Mouse (Mus musculus) neural tube, embryonic 15.5 days (tissue): ENCODE measurements around the gene Ptprcap. TPM values are rescaled to one million over a fixed set of nuclear protein-coding genes. Genes with fewer than 3 reads are reported as not detected.
A peak's percentile ranks its signal among the peaks of the same experiment; 100 is the strongest.

Experiments used
- ATAC-seq: fragments of 200-750 bp; cut with Nextera tagmentation; 2 replicates; pipeline ENCODE4 v1.8.0; 2017; ENCODE audit warnings: mild to moderate bottlenecking, moderate TSS enrichment, moderate library complexity; ENCODE audit not compliant: low FRiP score
- H3K27ac ChIP-seq: fragments of 300-500 bp; sonication (generic); replicated peaks from 2 replicates; pipeline ENCODE4 v1.5.1; 2015; ENCODE audit warnings: mild to moderate bottlenecking, inconsistent platforms
- H3K27me3 ChIP-seq: fragments of 300-500 bp; sonication (generic); replicated peaks from 2 replicates; pipeline ENCODE4 v1.6.1; 2015; ENCODE audit warnings: inconsistent platforms
- H3K36me3 ChIP-seq: fragments of 300-500 bp; sonication (generic); 2 replicates; pipeline ENCODE4 v1.6.1; 2015; ENCODE audit warnings: inconsistent platforms
- H3K4me1 ChIP-seq: fragments of 300-500 bp; sonication (generic); 2 replicates; pipeline ENCODE4 v1.6.1; 2015; ENCODE audit warnings: inconsistent platforms
- H3K4me2 ChIP-seq: fragments of 300-500 bp; sonication (generic); 2 replicates; pipeline ENCODE4 v1.6.1; 2015; ENCODE audit warnings: inconsistent platforms, mild to moderate bottlenecking, moderate library complexity
- H3K4me3 ChIP-seq: fragments of 300-500 bp; sonication (generic); replicated peaks from 2 replicates; pipeline ENCODE4 v1.5.1; 2015; ENCODE audit warnings: mild to moderate bottlenecking, inconsistent platforms
- H3K9ac ChIP-seq: fragments of 300-500 bp; sonication (generic); replicated peaks from 2 replicates; pipeline ENCODE4 v1.6.1; 2015; ENCODE audit warnings: mild to moderate bottlenecking, inconsistent platforms
- H3K9me3 ChIP-seq: fragments of 300-500 bp; sonication (generic); replicated peaks from 2 replicates; pipeline ENCODE4 v1.6.1; 2016; ENCODE audit warnings: inconsistent platforms
- whole genome bisulfite sequencing: fragments of 180-500 bp; shearing (Covaris S2); methylation state at CpG from one replicate; pipeline ENCODE4 v1.1.7; 2015; ENCODE audit warnings: mixed read lengths; 5-methylcytosine and 5-hydroxymethylcytosine counted together
- polyA plus RNA-seq: library from polyadenylated mRNA; unstranded; fragments of >200 nt; fragmentation: Nextera tagmentation; extraction: Ambion mirVana; gene quantifications from 2 replicates; pipeline ENCODE4 v1.2.1, GENCODE M21; 2015

Ptprcap gene
- polyA plus RNA-seq, 1 experiment from 2014 or later, result 1.0 TPM

DNA sequence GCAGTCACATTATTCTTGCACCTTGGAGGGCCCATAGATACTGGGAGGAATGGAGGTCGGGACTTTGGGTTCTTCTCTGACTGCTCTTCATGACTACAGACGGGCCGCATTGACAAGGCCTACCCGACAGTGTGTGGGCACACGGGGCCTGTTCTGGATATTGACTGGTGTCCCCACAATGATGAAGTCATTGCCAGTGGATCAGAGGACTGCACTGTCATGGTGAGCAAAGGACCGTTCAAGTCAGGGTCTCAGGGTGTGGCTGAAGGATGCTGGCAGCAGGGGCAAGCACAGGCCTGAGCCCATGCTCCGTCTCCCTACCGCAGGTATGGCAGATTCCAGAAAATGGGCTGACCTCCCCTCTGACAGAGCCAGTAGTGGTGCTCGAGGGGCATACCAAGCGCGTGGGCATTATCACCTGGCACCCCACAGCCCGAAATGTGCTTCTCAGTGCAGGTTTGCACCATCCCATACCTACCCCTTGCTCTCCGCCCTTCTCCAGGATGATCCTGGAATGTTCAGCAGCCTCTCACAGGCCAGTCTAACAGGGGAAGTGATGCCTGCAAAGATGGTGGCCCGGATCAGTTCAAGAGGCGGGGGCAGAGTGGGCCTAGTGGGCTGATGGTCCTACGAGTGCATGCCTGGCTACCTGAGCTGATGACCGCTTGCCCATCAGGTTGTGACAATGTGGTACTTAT is 3.5 kb upstream of the Ptprcap start:
- Histone ChIP-seq H3K9ac (no peak overlapping the region), H3K36me3 (peaks cover 22% of the 10 kb centered on the region; the same call in 1 of the 2 replicates), H3K4me3 (no peak overlapping the region; the same call in 1 of the 2 replicates), H3K27ac (no peak overlapping the region), H3K27me3 (no peaks in the 10 kb centered on the region), H3K4me1 (peaks cover 32% of the 10 kb centered on the region), H3K4me2 (peak overlapping the region; percentile 89), H3K9me3 (no peaks in the 10 kb centered on the region)
- WGBS, result 92% methylated on average over 17 of the region's 17 CpGs
- no peak for ATAC-seq

DNA sequence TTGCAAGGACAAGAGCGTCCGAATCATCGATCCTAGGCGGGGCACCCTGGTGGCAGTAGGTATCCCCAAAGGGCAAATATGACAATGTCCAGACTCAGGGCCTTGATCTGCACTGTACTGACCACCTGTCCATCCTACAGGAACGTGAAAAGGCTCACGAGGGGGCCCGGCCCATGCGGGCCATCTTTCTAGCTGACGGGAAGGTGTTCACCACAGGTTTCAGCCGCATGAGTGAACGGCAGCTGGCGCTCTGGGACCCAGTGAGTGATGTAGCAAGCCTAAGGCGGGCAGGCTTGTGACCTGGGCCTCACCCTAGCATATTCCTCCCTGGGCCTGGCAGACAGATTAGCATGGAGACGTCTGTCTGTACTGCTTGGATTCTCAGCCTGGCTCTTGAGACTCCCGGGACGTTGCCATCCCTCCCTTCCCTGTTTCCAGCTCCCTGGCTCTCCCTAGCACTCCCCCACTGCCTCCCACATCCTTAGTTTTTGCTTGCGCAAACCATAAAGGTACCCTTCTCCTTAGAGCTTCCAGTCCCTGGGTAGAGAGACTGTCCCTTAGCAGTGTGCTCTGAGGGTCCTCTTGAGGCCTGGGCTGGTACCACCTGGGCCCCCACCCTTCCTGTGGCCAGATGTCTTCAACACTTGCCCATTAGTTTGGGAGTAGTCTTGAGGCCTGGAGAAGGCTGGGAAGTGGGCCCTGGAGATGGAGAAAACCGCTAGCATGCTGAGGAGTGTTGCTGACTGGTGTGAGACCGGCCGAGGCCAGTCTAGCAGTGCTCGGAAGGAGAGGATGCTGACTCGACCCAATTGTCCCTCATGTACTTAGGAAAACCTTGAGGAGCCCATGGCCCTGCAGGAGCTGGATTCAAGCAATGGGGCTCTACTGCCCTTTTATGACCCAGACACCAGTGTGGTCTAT is 2.6 kb upstream of the Ptprcap start:
- H3K36me3 ChIP-seq, result peaks cover 24% of the 10 kb centered on the region
- no peak overlapping the region for H3K9ac ChIP-seq
- H3K4me3 ChIP-seq, result no peak overlapping the region
- H3K27me3 ChIP-seq, result no peaks in the 10 kb centered on the region
- no peak overlapping the region for H3K4me2 ChIP-seq
- no peak for ATAC-seq
- no peaks in the 10 kb centered on the region for H3K9me3 ChIP-seq
- H3K4me1 ChIP-seq, result peaks cover 32% of the 10 kb centered on the region
- H3K27ac ChIP-seq, result no peak overlapping the region
- WGBS, result 90% methylated on average over 22 of the region's 22 CpGs

DNA sequence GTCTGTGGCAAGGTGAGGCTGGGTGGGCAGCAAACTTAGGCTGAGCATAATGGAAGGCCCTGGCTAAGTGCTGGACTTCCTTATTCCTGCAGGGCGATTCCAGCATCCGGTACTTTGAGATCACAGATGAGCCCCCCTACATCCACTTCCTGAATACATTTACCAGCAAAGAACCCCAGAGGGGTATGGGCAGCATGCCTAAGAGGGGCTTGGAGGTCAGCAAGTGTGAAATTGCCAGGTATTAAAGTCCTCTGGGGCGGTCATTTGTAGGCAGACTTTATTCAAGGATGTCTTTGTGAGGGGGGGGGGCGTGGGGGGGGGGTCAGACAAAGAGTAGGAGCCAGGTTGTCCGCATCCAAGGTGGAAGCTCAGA is 1.9 kb upstream of the Ptprcap start:
- 73% methylated on average over 5 of the region's 5 CpGs for WGBS
- Histone ChIP-seq H3K36me3 (peaks cover 30% of the 10 kb centered on the region), H3K4me2 (no peak overlapping the region), H3K9me3 (no peaks in the 10 kb centered on the region), H3K9ac (no peak overlapping the region), H3K27ac (no peak overlapping the region), H3K4me1 (peaks cover 32% of the 10 kb centered on the region), H3K4me3 (no peak overlapping the region), H3K27me3 (no peaks in the 10 kb centered on the region)
- ATAC-seq, result no peak

DNA sequence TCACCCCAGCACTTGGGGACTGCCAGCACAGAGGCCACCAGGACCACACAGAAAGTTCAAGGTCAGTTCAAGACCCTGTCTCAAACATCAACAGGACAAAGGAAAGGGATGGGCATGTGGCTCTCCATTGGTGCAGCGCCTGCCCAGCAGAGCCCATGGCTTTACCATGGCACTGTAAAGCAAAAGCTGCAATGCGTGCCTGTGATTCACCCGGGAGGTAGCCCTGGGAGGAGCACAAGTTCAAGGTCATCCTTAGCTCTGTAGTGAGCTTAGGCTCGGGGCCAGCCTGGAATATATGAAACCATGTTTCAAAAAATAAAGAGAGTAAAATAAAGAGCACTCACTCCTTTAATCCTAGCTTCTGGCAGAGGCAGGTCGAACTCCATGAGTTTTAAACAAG is 1.5 kb upstream of the Ptprcap start:
- Histone ChIP-seq H3K4me1 (peaks cover 32% of the 10 kb centered on the region), H3K4me3 (no peak overlapping the region), H3K27ac (no peak overlapping the region), H3K4me2 (no peak overlapping the region), H3K27me3 (no peaks in the 10 kb centered on the region), H3K36me3 (peaks cover 34% of the 10 kb centered on the region), H3K9ac (no peak overlapping the region), H3K9me3 (no peaks in the 10 kb centered on the region)
- no peak for ATAC-seq
- 87% methylated on average over 5 of the region's 5 CpGs for WGBS

DNA sequence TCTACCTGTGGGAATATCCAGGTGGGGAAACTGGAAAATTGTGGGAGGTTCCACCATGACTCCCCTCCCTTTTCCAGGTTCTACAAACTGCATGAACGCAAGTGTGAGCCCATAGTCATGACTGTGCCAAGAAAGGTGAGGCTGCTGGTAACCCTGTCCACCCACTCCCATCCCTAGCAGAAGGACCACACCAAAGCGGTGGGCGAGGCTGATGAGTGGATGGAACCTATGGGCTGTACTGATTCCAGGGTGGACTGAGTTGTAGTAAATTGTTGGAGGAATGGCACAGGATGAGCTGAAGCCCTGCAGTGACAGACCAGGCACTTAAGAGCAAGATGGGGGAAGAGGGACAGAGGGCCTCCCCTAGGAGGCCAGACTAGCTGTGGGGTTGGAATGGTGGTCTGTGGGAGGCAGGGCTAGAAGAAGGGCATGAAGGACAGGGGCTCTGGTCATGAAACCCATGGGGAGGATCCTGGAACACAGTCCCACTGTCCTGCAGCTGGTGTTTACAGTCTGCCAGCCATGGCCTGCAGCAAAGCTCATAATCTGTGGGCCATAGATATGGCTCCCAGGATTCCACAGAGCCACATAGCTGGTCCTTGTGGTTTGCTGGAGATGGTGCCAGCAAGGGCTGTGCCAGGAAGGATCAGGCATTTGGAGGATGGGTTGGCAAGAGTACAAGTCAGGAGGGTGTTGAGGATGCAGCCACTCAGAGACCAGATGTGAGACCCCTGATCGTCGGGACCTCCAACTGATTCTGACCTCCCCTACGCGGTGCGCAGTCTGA is 766 bp upstream of the Ptprcap start:
- Histone ChIP-seq H3K27ac (peak overlapping the region; percentile 3; the same call in 1 of the 2 replicates), H3K36me3 (peaks cover 42% of the 10 kb centered on the region), H3K4me1 (peaks cover 31% of the 10 kb centered on the region), H3K4me3 (no peak overlapping the region), H3K27me3 (no peaks in the 10 kb centered on the region), H3K9ac (no peak overlapping the region), H3K4me2 (no peak overlapping the region), H3K9me3 (no peaks in the 10 kb centered on the region)
- WGBS, result 93% methylated on average over 8 of the region's 8 CpGs
- ATAC-seq, result no peak

DNA sequence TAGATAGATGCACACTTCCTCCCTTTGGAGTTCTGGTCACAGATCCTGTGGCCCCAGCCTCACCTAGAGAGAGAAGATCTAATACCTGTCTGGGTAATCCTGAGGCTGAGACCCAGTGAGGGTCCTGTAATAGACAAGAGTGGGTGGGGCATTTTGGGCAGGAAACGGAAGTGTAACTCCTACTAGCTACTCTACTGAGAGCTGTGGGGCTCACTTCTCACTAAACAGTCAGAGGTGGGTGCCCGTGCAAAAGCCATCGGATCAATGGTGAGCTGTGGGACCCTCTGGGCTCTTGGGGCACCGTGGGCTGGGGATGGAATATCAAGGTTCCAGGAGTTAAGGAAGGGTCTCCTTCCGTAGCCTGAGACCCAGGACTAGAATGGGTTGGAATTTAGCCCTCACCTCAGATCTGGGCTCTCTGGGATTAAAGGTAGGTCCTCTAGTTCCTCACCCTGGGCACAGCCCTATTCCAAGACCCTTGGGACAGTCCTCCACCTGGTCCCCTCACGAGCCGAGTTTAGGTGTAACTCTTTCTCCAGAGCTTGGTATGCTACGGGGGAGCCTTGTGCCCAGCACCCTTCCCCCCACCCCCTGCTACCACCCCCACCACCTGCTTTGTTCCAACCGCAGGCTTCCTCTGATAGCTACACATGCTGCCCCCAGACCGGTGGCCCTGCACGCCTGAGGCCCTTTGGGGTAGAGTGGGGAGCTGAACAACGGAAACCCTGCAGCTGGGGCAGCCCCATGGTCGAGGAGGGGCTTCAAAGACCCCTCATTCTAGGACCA is 1.2 kb downstream of the Ptprcap start:
- Histone ChIP-seq H3K4me2 (no peak overlapping the region), H3K36me3 (peaks cover 62% of the 10 kb centered on the region), H3K4me3 (no peak overlapping the region), H3K9me3 (no peaks in the 10 kb centered on the region), H3K4me1 (peaks cover 16% of the 10 kb centered on the region), H3K9ac (no peak overlapping the region), H3K27me3 (no peaks in the 10 kb centered on the region), H3K27ac (no peak overlapping the region)
- no peak for ATAC-seq
- WGBS, result 81% methylated on average over 13 of the region's 13 CpGs

DNA sequence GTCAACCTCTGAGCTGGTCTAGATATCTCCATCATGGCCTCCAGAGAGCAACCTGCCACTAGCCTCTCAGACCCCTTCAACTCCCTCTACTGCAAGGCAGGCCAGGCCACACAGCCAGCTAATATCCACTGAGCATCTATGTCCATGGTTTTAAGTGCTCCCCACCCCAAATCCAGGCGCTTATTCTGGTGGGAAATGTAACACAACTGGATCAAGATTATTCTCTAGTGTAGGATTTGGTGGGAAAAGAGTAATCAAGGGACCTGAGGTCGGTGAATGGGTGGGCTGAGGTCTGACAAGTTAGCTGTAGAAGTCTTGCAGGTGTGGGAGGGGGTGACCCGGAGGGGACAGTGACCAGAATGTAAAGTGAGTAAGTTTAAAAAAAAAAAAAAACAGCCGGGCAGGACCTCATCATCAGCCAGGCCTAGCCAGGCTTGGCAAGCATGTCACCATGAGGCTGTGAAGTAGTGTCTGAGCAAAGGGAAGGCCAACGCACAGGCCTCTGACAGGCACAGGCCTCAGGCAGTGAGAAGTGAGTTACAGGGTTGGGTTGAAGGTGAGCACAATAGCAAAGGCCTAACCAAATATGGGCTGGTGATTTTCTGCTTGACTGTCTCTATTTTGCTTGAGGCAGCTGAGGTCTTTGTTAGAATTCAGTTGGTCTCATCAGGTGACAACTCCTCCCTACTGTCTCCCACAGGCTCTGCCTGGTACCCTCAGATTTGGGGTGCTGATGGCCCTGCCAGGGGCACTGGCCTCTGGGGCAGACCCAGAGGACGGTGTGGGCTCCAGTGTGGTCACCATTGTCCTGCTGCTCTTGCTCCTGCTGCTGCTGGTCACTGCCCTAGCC is 2.0 kb downstream of the Ptprcap start:
- peaks cover 8% of the 10 kb centered on the region; the same call in 1 of the 2 replicates for H3K4me1 ChIP-seq
- H3K27ac ChIP-seq, result no peak overlapping the region
- no peaks in the 10 kb centered on the region for H3K9me3 ChIP-seq
- H3K4me3 ChIP-seq, result no peak overlapping the region
- no peaks in the 10 kb centered on the region for H3K27me3 ChIP-seq
- no peak for ATAC-seq
- no peak overlapping the region for H3K9ac ChIP-seq
- 68% methylated on average over 6 of the region's 6 CpGs for WGBS
- H3K36me3 ChIP-seq, result peaks cover 63% of the 10 kb centered on the region
- H3K4me2 ChIP-seq, result no peak overlapping the region

DNA sequence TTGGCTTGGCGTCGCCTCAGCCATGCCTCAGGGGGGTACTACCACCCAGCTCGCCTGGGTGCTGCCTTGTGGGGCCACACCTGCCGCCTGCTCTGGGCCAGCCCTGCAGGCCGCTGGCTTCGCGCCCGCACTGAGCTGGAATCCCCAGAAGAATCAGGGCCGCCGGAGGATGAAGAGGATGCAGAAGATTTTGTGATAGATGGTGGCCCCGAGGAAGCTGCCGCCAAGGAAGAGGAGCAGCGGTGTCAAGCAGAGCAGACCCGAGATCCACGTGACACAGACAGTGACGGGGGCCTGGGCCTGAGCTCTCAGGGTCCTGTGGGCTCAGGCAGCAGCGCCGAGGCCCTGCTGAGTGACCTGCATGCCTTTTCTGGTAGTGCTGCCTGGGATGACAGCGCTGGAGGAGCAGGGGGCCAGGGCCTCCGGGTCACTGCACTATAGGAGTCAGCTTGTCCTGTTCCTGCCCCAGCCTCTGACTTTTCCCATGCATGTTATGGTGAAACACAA is 2.7 kb downstream of the Ptprcap start:
- Histone ChIP-seq H3K27ac (no peak overlapping the region), H3K4me1 (peaks cover under 1% of the 10 kb centered on the region; the same call in 1 of the 2 replicates), H3K27me3 (no peaks in the 10 kb centered on the region), H3K9ac (no peak overlapping the region), H3K4me2 (no peak overlapping the region), H3K9me3 (no peaks in the 10 kb centered on the region), H3K4me3 (no peak overlapping the region), H3K36me3 (peaks cover 63% of the 10 kb centered on the region)
- ATAC-seq, result no peak
- 67% methylated on average over 20 of the region's 20 CpGs for WGBS

DNA sequence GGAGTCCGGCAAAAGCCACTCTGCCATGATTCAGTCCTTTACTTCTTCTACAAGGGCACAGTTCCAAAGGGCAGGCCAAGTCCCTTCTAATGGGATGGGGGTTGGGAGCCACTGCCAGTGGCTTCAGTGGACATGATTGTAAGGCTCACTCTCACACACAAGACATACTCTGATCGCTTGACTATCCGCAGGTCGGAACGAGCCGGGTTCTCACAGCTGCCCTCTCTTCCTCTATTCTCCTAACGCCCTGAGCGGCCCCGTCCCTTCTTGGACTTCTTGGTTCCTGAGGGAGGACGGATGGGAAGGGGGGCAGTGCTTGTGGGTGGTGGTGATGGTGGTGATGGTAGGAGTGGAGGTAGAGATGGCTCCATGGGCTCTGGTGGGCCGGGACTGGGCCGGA is 3.4 kb downstream of the Ptprcap start:
- Histone ChIP-seq H3K9me3 (no peaks in the 10 kb centered on the region), H3K4me2 (no peak overlapping the region), H3K27ac (no peak overlapping the region), H3K27me3 (no peaks in the 10 kb centered on the region), H3K36me3 (peaks cover 70% of the 10 kb centered on the region), H3K4me3 (no peak overlapping the region), H3K4me1 (peaks cover 5% of the 10 kb centered on the region; the same call in 1 of the 2 replicates), H3K9ac (no peak overlapping the region)
- ATAC-seq, result no peak
- whole genome bisulfite sequencing, result 92% methylated on average over 12 of the region's 12 CpGs

DNA sequence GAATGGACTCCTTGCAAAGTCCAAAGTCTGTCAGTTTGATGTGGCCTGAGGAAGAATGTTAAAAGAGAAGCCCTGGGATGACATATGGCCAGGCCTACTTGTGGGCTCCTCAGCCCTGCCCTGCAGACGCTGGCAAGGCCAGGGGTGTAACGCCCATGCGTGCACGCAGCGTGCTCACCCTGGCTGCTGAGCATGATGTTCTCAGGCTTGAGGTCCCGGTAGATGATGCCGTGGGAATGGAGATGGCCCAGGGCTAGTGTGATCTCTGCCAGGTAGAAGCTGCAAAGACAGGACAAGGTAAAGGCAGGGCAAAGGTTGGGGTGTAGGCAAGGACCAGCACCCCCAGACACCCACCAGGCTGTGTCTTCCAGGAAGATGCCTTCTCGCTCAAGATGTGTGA is 5.6 kb downstream of the Ptprcap start:
- Histone ChIP-seq H3K9me3 (no peaks in the 10 kb centered on the region), H3K9ac (no peak overlapping the region), H3K4me2 (no peak overlapping the region), H3K36me3 (peaks cover 58% of the 10 kb centered on the region), H3K27me3 (no peaks in the 10 kb centered on the region), H3K4me1 (peaks cover 22% of the 10 kb centered on the region), H3K27ac (no peak overlapping the region), H3K4me3 (no peak overlapping the region)
- no peak for ATAC-seq
- 95% methylated on average over 8 of the region's 8 CpGs for WGBS
